Mouse (Mus musculus): Measurements from ENCODE around the gene Prickle3. TPM values are rescaled to one million over a fixed set of nuclear protein-coding genes. Genes with fewer than 3 reads are reported as not detected.
A peak's percentile ranks its signal among the peaks of the same experiment; 100 is the strongest.
"Not testable (repeated sequence)": the region's sequence is repeated elsewhere in the genome, so short reads cannot be mapped to it uniquely, and the experiment has no call there.

Prickle3 gene
- polyA plus RNA-seq, 1 experiment from 2014 or later = 8.0 TPM

DNA sequence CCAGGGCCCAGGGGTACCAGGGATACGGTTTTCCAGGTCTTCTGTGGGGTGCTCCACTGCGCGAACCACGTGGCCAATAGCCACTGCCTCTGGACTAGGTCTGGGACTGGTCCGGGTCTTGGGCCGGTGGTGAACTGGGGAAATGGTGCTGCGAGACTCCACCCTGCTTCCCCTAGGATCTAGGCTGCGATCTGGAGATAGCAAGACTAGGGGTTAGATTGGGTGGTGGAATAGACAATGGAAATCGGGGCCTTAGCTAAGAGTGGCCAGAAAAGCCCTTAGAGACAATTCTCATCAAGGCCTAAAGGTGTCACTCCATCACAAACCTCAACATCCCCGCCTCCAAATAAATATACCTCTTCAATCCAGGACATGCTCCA is 17.9 kb downstream of the Prickle3 start:
- Histone ChIP-seq H3K4me3 (peak overlapping the region; percentile 50), H3K9me3 (no peaks in the 10 kb centered on the region), H3K27ac (peak overlapping the region; percentile 80), H3K36me3 (no peaks in the 10 kb centered on the region), H3K4me1 (peaks cover 9% of the 10 kb centered on the region; the same call in 1 of the 2 replicates), H3K27me3 (ENCODE audit: insufficient read depth, poor library complexity, severe bottlenecking) (no peaks in the 10 kb centered on the region)
- no peak for DNase-seq (ENCODE audit: low spot score)
- 29% methylated on average over 10 of the region's 10 CpGs for WGBS

GRCm38 (mm10) chrX:7678986-7679385 is 21.9 kb downstream of the Prickle3 start:
- 59% methylated on average over 3 of the region's 3 CpGs for WGBS
- H3K27ac ChIP-seq = no peak overlapping the region

GRCm38 (mm10) chrX:7679405-7680056 is 22.5 kb downstream of the Prickle3 start:
- Histone ChIP-seq H3K27me3 (ENCODE audit: insufficient read depth, poor library complexity, severe bottlenecking) (no peaks in the 10 kb centered on the region), H3K27ac (no peak overlapping the region), H3K36me3 (no peaks in the 10 kb centered on the region), H3K9me3 (no peaks in the 10 kb centered on the region), H3K4me3 (peak overlapping the region; percentile 47), H3K4me1 (no peaks in the 10 kb centered on the region)
- 15% methylated on average over 27 of the region's 27 CpGs for WGBS
- peak; percentile 93 for DNase-seq (ENCODE audit: low spot score)

More at GRCm38 (mm10) chrX:7678986-7679385, 21.9 kb downstream of the Prickle3 start:
- H3K4me3 ChIP-seq = no peak overlapping the region
- no peaks in the 10 kb centered on the region for H3K27me3 ChIP-seq (ENCODE audit: insufficient read depth, poor library complexity, severe bottlenecking)
- H3K36me3 ChIP-seq = no peaks in the 10 kb centered on the region
- 0 out of 2 replicates have a peak, but pooled peaks cover 3% of the 10 kb centered on the region for H3K4me1 ChIP-seq
- DNase-seq (ENCODE audit: low spot score) = no peak
- no peaks in the 10 kb centered on the region for H3K9me3 ChIP-seq

- H3K27me3 ChIP-seq (ENCODE audit: insufficient read depth, poor library complexity, severe bottlenecking) = no peaks in the 10 kb centered on the region
- H3K27ac ChIP-seq = no peak overlapping the region
- H3K9me3 ChIP-seq = no peaks in the 10 kb centered on the region
- no peaks in the 10 kb centered on the region for H3K4me1 ChIP-seq
- no peaks in the 10 kb centered on the region for H3K36me3 ChIP-seq
- WGBS = 20% methylated on average over 12 of the region's 12 CpGs
- no peak for DNase-seq (ENCODE audit: low spot score)
- H3K4me3 ChIP-seq = peak overlapping the region; percentile 47
These were observed 23.0 kb downstream of the Prickle3 start for GRCm38 (mm10) chrX:7680057-7680412.

GRCm38 (mm10) chrX:7680864-7681263 is 23.8 kb downstream of the Prickle3 start, which contains the start of gene Magix:
Gene Magix (minus strand): TSS chrX:7681251.
- H3K27me3 ChIP-seq (ENCODE audit: insufficient read depth, poor library complexity, severe bottlenecking) = no peaks in the 10 kb centered on the region
- H3K4me1 ChIP-seq = no peaks in the 10 kb centered on the region
- H3K27ac ChIP-seq = no peak within 1 kb of the TSS
- DNase-seq (ENCODE audit: low spot score) = no peak
- H3K36me3 ChIP-seq = no peaks in the 10 kb centered on the region
- WGBS = 58% methylated on average over 14 of the region's 14 CpGs
- H3K4me3 ChIP-seq = peak within 1 kb of the TSS; percentile 47
- no peaks in the 10 kb centered on the region for H3K9me3 ChIP-seq

GRCm38 (mm10) chrX:7688321-7688720 is 31.3 kb downstream of the Prickle3 start:
- Histone ChIP-seq H3K4me1 (no peaks in the 10 kb centered on the region), H3K4me3 (no peak overlapping the region), H3K27me3 (ENCODE audit: insufficient read depth, poor library complexity, severe bottlenecking) (no peaks in the 10 kb centered on the region), H3K9me3 (no peaks in the 10 kb centered on the region), H3K27ac (no peak overlapping the region), H3K36me3 (no peaks in the 10 kb centered on the region)
- WGBS = 91% methylated on average over 2 of the region's 2 CpGs
- DNase-seq (ENCODE audit: low spot score) = no peak

- Histone ChIP-seq H3K27me3 (ENCODE audit: insufficient read depth, poor library complexity, severe bottlenecking) (no peaks in the 10 kb centered on the region), H3K36me3 (no peaks in the 10 kb centered on the region), H3K4me3 (no peak overlapping the region), H3K9me3 (no peaks in the 10 kb centered on the region), H3K4me1 (no peaks in the 10 kb centered on the region), H3K27ac (no peak overlapping the region)
- no peak for DNase-seq (ENCODE audit: low spot score)
- 53% methylated on average over 3 of the region's 3 CpGs for WGBS
These were observed 33.4 kb downstream of the Prickle3 start for GRCm38 (mm10) chrX:7690486-7690885.

DNA sequence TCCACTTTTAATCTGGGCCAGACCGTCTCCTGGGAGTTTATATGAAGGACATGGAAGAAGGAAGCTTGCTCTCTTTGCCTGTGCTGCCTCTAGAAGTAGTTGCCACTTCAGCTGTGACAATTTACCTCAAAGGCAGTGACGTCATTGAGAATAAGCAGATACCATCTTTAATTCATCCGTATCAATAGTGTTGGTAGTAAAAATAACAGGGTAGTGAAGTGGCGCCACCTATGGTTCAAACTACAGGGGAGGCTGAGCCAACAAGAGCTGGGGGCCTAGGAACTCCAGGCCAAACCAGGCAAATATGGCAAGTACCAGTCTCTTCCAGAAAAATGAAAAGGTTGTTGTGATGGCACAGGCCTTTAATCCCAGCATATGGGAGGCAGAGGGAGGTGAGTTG is 35.8 kb downstream of the Prickle3 start:
- Histone ChIP-seq H3K27me3 (ENCODE audit: insufficient read depth, poor library complexity, severe bottlenecking) (no peaks in the 10 kb centered on the region), H3K4me3 (no peak overlapping the region), H3K4me1 (no peaks in the 10 kb centered on the region), H3K36me3 (no peaks in the 10 kb centered on the region), H3K9me3 (no peaks in the 10 kb centered on the region), H3K27ac (no peak overlapping the region)
- WGBS = 35% methylated on average over 4 of the region's 4 CpGs
- no peak for DNase-seq (ENCODE audit: low spot score)

GRCm38 (mm10) chrX:7696520-7696919 is 39.5 kb downstream of the Prickle3 start:
- WGBS = 45% methylated on average over 6 of the region's 6 CpGs
- Histone ChIP-seq H3K27ac (no peak overlapping the region), H3K27me3 (ENCODE audit: insufficient read depth, poor library complexity, severe bottlenecking) (no peaks in the 10 kb centered on the region), H3K9me3 (no peaks in the 10 kb centered on the region), H3K4me1 (no peaks in the 10 kb centered on the region; the same call in 1 of the 2 replicates), H3K36me3 (peaks cover 14% of the 10 kb centered on the region; the same call in 1 of the 2 replicates), H3K4me3 (peak overlapping the region; percentile 67)
- DNase-seq (ENCODE audit: low spot score) = no peak

DNA sequence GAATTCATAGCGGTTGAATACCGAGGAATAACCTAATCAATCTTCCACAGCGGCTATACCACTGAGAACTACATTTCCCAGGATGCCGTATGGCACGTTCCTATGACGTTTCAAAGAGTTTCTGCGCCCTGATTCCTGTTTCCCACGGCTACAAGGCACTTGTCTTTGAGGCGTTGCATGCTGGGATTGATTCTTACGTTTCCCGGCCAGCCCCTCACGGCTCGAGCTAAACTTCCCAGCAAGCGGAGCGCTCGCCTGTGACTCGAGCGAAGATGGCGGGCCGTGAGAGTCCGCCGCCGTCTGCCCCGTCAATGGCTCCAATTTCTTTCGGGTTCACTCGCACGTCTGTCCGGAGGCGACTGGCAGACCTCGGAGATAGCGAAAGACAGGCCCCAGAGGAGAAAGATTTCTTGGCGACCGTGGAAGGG is 39.9 kb downstream of the Prickle3 start, which contains the start of gene Gpkow:
Gene Gpkow, plus strand, starts transcription at position 178 of the 428 bp plus-strand sequence.
- WGBS = 11% methylated on average over 33 of the region's 33 CpGs
- peak; percentile 94 for DNase-seq (ENCODE audit: low spot score)
- Histone ChIP-seq H3K27me3 (ENCODE audit: insufficient read depth, poor library complexity, severe bottlenecking) (no peaks in the 10 kb centered on the region), H3K27ac (peak within 1 kb of the TSS; percentile 78), H3K4me1 (no peaks in the 10 kb centered on the region; the same call in 1 of the 2 replicates), H3K36me3 (peaks cover 14% of the 10 kb centered on the region; the same call in 1 of the 2 replicates), H3K4me3 (peak within 1 kb of the TSS; percentile 67), H3K9me3 (no peaks in the 10 kb centered on the region)

GRCm38 (mm10) chrX:7713764-7714134 is 56.7 kb downstream of the Prickle3 start:
- not testable (repeated sequence) for H3K27me3 ChIP-seq (ENCODE audit: insufficient read depth, poor library complexity, severe bottlenecking); H3K4me1 ChIP-seq; H3K9me3 ChIP-seq; H3K36me3 ChIP-seq; DNase-seq (ENCODE audit: low spot score)
- Histone ChIP-seq H3K4me3 (peak overlapping the region; percentile 50), H3K27ac (0 out of 2 replicates have a peak overlapping the region, but pooled peaks have one; percentile 36)
- WGBS = 27% methylated on average over 6 of the region's 12 CpGs

DNA sequence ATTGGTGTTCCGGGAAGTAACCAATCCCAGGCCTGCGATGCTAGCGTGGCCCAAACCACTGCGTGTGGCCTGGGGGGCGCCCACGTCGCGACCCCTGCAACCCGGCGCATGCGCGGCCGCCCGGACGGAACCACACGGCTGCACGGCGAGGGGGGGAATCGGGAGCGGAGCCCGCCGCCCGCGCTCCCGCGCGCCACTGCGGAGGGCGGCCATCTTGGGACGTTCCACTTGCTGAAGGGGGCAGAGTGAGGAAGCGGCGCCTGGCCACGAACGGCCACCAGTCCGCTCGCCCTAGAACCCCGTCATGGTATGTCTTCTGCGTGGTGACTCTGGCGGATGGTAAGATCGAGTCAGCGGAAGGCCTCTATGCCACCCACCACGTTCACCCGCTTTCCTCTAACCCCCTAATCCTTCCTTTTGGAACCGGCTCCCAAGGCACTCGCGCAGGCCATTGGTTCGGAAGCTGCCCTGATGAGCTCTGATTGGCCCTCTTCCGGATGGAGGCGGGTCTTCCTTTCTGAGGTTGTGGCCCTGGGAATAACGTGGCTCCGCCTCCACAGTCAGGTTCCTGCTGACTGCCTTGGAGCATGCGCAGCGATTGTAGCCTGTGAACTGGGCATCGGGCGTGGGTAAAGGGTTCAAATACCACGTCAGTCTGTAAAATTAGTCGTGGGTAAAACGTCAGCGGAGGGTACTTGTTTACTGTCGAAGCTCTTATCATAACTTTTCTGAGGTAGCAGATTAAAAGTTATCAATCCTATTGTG is 57.3 kb downstream of the Prickle3 start, which contains the start of gene Wdr45:
Gene Wdr45, plus strand, starts transcription at position 199 of the 765 bp plus-strand sequence.
- not testable (repeated sequence) for H3K36me3 ChIP-seq; H3K9me3 ChIP-seq; H3K4me1 ChIP-seq; H3K27me3 ChIP-seq (ENCODE audit: insufficient read depth, poor library complexity, severe bottlenecking)
- 9% methylated on average over 33 of the region's 60 CpGs for WGBS
- Histone ChIP-seq H3K27ac (peak within 1 kb of the TSS; percentile 62), H3K4me3 (peak within 1 kb of the TSS; percentile 50)
- peak; percentile 97 for DNase-seq (ENCODE audit: low spot score)

DNA sequence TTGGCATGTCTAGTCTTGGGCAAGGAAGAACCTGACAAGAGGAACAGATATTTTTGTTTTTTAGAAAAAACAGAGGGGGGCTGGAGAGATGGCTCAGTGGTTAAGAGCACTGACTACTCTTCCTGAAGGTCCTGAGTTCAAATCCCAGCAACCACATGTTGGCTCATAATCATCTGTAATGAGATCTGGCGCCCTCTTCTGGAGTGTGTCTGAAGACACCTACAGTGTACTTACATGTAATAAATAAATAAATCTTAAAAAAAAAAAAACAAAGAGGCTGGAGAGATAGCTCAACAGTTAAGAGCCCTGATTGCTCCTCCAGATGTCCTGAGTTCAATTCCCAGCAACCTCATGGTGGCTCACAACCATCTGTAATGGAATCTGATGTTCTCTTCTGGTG is 59.0 kb downstream of the Prickle3 start:
- H3K9me3 ChIP-seq; H3K27ac ChIP-seq; H3K4me1 ChIP-seq; H3K4me3 ChIP-seq; H3K27me3 ChIP-seq (ENCODE audit: insufficient read depth, poor library complexity, severe bottlenecking); DNase-seq (ENCODE audit: low spot score); H3K36me3 ChIP-seq: not testable (repeated sequence)
- WGBS = 29% methylated on average over 1 of the region's 1 CpGs
